Comparison of ENCODE assay signal across 22 mouse cellular contexts in the genomic region with DNA sequence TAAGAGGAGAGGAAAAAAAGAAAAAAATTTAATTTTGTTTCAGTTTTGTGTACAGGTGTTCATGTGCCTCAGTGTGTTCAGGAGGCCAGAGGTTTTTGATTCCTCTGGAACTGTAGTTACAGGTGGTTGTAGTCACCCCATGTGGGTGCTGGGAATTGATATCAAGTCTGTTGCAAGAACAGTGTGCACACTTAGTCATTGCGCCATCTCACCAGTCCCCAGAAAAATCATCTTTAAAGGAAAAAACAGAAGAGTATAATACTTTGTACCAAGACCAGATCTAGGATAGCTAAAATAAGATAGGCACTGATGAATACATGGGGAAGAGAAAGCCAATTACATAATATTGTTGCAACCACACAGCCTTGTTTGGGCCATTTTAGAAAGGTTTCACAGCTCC.
"Had no signal": no experiment of that assay in that cellular context is flagged by ENCODE, and none has a peak within 500 bp of the region (broad histone marks: within the 10 kb centered on the region; RNA-seq: fewer than 3 reads in every experiment).

No protein-coding gene starts in this region.

- H3K27ac ChIP-seq: liver, embryonic 15.5 days; lung, embryonic 15.5 days; macrophage; midbrain, embryonic 12.5 days; neural tube, embryonic 13.5 days; neural tube, embryonic 15.5 days had no signal

- H3K4me3 ChIP-seq: liver, embryonic 15.5 days; lung, embryonic 15.5 days; megakaryocyte, embryonic 14.5 days; midbrain, embryonic 12.5 days; myocyte; neural tube, embryonic 13.5 days; neural tube, embryonic 15.5 days had no signal

- ATAC-seq: liver, postnatal 0 days; lung, postnatal 0 days; midbrain, embryonic 16.5 days had no signal

- DNase-seq: liver, postnatal 0 days; lung, adult 2 months; lung, postnatal 14 days; lung, postnatal 36 days; midbrain, embryonic 14.5 days; retina, postnatal 1 day; right cerebral cortex, adult 18-20 months; right cerebral cortex, postnatal 25 days; right cerebral cortex, postnatal 4 days; spleen, adult 18-20 months; thymus, postnatal 14 days; thymus, postnatal 36 days had no signal
